Mouse (Mus musculus) C2C12 (cell line): ENCODE measurements around the gene Ankfn1.

Source experiments
- CTCF ChIP-seq: IDR thresholded peaks from one replicate; pipeline ENCODE4 v1.5.1; 2011; ENCODE audit not compliant: control insufficient read depth, insufficient read depth, insufficient read length
- FOSL1 ChIP-seq: IDR thresholded peaks from one replicate; pipeline ENCODE4 v1.8.0; 2011; ENCODE audit warnings: mild to moderate bottlenecking, low read length; ENCODE audit not compliant: poor library complexity, insufficient read depth, severe bottlenecking
- MYOD1 ChIP-seq: IDR thresholded peaks from one replicate; pipeline ENCODE4 v1.6.1; 2011; ENCODE audit warnings: low read depth; ENCODE audit not compliant: control insufficient read depth, insufficient read length
- MYOG ChIP-seq: IDR thresholded peaks from one replicate; pipeline ENCODE4 v1.6.1; 2011; ENCODE audit not compliant: control insufficient read depth, insufficient read length; ENCODE audit errors: extremely low read depth
- USF1 ChIP-seq: IDR thresholded peaks from one replicate; pipeline ENCODE4 v1.6.1; 2011; ENCODE audit warnings: low read depth, mild to moderate bottlenecking, control low read depth, moderate library complexity

- TF ChIP-seq FOSL1: no peak
- TF ChIP-seq CTCF: no peak
- no peak for TF ChIP-seq USF1
- no peak for TF ChIP-seq MYOG
- no peak for TF ChIP-seq MYOD1
Measured at GRCm38 (mm10) chr11:89508675-89509324, 268.7 kb downstream of the Ankfn1 start.
